Mouse (Mus musculus) layer of hippocampus, adult 9-10 months (tissue): ENCODE data around the gene Adgrf5.
"Not testable (repeated sequence)": the region's sequence is repeated elsewhere in the genome, so short reads cannot be mapped to it uniquely, and the experiment has no call there.

Source experiments
- DNase-seq: peaks from one replicate; pipeline ENCODE4 v3.0.0; 2022; ENCODE audit warnings: low spot score

The Adgrf5 gene

DNA sequence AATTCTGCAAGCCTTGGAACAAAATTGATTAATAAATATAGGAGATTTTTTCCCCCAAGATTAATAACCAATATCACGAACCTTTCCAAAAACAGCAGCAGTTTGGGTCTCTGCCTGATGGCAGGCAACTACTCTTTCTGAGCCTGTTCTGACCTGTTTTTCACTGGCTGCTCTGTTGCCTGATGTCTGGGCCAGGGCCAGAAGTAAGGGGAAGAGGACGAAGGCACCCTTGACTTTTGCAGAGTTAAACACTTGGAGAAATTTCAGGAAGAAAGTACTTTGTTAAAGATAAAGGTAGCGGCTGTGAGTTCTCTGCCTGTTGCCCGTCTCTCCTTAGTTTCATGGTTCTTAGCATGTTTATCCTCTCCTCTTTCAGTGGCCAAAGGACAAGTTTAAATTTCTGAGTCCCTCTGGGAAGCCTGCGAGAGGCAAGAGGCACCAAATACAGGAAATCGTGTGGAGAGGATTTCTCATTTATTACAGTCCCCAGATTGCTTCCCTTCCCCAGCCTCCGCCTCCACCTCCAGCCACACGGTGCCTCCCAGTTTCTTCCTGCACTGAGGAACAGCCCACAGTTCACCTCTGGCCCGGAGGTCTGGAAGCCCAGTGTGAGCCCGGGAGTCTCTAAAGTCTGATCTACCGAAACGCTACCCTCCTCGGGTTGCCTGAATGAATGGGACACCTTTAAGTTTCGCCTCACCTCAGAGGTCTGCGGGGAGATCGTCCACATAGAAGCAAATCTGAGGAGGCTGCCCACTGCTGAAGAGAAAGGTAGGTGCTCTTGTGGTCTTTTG is at the start of gene Adgrf5:
Adgrf5 (plus strand) TSS at position 626 of the 794 bp plus-strand sequence.
- DNase-seq = no peak

DNA sequence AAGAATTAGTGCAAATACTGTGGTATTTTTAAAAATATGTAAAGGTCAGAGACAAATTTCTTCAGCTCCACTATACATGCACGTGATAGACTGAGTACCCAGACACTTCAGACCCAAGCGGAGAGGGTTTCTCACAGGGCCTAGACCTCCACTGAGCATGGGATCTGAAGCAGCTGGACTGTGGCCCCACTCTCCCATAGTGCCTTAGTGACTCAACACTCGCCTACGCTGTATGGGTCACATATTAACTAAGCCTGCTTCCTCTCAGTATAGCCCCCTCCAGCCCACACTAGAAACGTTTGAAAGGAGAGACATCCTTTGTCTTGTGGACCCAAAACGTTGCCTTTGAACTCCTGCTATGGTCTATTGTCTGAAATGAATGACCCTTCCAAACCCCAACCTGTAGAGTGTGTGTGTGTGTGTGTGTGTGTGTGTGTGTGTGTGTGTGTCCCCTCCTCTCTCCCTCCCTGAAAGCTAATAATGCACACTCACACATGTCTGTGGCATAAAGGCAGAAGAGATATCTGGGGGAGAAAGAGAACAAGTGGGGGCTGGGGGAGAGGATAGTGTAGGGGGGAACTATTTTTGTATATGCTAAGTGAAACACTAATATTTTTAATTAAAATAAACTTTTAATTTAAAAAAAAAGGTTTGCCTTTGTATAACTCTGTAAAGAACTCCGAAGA is 34.1 kb upstream of the Adgrf5 start:
- no peak for DNase-seq

GRCm38 (mm10) chr17:43326726-43327700 is 33.2 kb upstream of the Adgrf5 start:
- DNase-seq = no peak

GRCm38 (mm10) chr17:43327810-43328209 is 32.4 kb upstream of the Adgrf5 start:
- no peak for DNase-seq

GRCm38 (mm10) chr17:43329216-43329615 is 31.0 kb upstream of the Adgrf5 start:
- no peak for DNase-seq

GRCm38 (mm10) chr17:43329761-43330183 is 30.5 kb upstream of the Adgrf5 start:
- no peak for DNase-seq

DNA sequence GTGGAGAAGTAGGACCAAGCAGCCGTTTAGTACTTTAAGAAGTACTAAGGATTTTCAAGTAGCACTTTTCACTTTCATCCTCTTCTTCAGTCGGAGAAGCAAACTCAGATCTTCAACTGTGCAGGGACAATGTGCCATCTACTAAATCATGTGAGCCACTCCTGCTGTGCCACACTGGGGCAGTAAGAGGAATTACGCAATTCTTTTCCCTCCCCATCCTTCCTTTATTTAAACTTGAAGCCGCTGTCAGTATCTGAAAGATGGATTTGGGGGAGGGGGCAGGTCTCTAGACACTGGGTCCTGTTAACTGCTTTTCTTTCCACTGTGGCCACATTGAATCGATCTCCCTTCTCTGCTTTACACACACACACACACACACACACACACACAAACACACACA is 27.6 kb upstream of the Adgrf5 start:
- no peak for DNase-seq

- DNase-seq = no peak
Observed at GRCm38 (mm10) chr17:43334074-43334473, 26.2 kb upstream of the Adgrf5 start.

DNA sequence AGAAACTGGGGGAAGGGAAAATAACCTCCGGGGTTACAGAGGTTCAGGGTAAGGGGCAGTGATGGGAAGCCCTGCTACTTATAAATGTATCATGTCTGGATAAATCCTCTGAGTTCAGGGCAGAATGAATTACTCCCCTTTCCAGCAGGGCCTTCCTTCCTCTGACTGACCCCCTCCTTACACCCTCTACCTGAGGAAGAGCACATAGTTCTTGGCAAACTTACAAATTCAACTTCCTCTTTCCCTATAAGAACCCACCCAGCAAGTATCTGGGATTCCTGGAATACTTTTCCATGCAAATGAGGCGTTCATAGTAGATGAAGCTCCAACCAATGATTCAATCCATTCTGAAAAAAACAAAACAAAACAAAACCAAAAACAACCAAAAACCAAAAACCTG is 22.6 kb upstream of the Adgrf5 start:
- DNase-seq = no peak

GRCm38 (mm10) chr17:43338279-43338678 is 22.0 kb upstream of the Adgrf5 start:
- DNase-seq = no peak

DNA sequence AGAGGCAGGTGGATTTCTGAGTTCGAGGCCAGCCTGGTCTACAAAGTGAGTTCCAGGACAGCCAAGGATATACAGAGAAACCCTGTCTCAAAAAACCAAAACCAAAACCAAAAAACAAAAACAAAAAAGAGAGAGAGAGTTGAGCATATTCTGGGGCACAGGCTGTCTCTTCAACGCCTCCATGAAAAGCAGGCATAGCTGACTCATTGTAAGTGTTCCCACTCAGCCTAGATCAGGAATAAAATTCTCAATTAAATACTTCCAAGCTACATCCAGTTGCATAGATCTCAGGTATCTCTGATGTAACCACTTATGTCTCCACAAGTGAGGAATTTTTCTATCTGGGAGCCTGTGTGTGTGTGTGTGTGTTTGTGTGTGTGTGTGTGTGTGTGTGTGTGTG is 13.8 kb upstream of the Adgrf5 start:
- not testable (repeated sequence) for DNase-seq

DNA sequence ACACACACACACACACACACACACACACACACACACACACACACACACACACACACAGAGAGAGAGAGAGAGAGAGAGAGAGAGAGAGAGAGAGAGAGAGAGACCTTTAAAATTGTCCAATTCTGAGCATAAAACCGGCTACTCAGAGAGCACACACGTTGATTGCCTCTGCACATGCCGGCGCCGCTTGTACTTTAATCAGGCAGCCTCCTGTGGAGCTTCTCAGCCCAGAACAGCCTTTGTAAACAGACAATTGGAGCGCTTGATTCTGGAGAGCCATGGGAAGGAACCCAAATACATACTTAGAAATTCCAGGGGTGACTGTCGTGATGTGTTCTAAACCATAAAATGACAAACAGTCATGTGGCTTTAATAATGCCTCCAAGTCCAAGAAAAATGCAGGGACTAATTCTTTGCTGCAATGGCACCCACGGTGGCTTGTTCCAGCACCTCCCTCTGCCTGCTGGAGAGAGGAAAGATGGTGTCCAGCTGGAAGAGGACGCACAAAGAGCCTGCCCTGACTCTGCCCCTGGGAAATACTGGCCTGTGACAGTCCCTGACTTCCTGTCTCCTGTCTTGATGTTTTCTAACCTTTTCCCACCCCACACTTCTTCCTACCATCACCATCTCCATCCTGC is 2.2 kb upstream of the Adgrf5 start:
- DNase-seq = no peak

- no peak for DNase-seq
Observed at GRCm38 (mm10) chr17:43361021-43361420, 770 bp downstream of the Adgrf5 start.

DNA sequence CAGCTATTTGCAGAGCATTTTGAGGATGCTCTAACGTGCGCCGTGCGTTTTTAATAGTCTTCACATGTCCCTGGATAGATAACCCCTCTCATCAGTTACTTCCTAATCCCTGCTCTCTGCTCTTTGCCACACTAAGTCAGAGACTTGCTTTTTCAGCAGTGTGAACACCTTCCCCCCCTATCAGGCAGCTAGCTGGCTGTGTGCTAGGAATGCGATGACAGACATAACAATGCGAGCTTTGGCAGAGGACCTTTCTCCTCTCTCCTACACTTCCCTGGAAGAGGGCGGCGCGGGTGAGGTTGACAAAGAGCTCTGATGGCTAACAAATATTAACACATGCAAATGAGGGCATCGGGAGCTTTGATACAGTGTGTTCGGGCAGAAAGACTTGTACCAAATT is 2.1 kb downstream of the Adgrf5 start:
- DNase-seq = no peak

DNA sequence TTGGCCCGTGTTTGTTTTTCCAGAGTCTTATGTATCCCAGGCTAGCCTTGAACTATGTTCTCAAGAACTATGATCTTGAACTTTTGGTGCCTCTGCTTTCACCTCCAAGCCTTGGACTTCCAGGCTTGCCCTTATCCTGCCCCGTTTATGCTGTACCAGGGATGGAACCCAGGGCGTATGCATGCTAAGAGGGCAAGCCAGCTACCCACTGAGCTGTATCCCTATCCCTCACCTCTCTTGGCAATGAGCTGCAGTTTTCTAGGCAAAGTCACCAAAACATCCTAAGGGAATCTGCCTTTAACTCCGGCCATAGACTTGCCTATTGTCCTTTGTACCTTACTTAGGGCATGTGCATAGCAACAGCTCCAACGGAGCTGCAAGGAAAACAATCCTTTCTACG is 2.6 kb downstream of the Adgrf5 start:
- DNase-seq = no peak

DNA sequence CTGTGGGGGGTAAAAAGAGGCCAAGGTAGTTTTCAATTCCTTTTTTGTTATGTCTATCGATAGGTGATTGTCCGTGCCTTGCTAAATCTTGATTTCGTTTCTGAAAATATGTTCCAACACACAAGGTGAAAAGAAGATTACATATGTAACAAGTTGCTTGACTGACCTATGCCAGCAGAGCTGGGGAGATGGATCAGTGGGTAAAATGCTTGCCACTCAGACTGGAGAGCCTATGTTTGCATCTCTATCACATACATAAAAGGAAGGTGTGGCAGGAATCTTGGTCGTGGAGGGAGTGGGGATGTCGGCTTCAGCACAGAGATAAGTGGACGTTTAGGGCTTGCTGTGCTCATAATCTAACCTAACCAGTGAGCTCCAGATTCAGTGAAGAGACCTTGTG is 3.7 kb downstream of the Adgrf5 start:
- DNase-seq = no peak

DNA sequence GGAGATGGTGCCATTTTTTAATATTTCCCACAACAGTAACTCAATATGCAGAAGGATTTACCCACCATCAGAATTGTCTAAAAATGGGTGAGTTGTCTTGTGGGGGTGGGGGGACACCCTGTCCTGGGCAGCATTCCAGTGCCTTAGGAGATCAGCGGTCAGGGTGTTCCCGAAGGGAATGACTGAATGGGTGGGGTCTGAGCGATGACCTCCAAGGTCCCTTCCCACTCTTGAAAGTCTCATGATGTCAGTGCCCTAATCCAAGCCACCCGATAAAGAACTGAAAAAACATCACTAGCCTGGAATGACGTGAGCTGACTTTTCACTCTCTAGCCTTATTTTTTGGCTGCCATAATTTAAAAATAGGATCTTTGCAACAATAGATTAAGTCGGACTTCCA is 5.0 kb downstream of the Adgrf5 start:
- DNase-seq = no peak

- no peak for DNase-seq
Observed at GRCm38 (mm10) chr17:43366486-43366885, 6.2 kb downstream of the Adgrf5 start.

- DNase-seq = no peak
Observed at GRCm38 (mm10) chr17:43368171-43368576, 7.9 kb downstream of the Adgrf5 start.

- no peak for DNase-seq
Observed at GRCm38 (mm10) chr17:43372604-43373003, 12.4 kb downstream of the Adgrf5 start.

DNA sequence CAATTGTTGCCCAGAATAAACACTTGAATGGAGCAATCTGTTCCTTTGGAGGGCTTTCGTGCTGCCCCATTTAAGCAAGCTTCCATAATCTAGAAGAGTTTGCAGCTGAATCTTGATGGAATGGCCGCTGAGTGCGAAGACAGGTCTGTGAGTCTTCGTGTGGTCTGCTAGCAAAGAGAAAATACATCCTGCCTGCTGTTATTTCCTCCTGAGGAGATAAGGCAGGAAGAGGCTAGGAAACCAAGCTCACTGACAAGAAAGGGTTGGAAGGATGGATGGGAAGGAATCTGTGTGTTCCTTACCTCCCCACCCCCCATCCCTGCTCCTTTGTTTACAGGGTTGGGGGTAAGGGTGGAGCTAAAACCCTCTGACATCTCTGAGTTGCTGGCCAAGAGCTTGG is 13.8 kb downstream of the Adgrf5 start:
- no peak for DNase-seq

- no peak for DNase-seq
Observed at GRCm38 (mm10) chr17:43376527-43376926, 16.3 kb downstream of the Adgrf5 start.
